Mouse (Mus musculus) central nervous system, embryonic 11.5 days (tissue): ENCODE data around the gene Gm20824. TPM values are rescaled to one million over a fixed set of nuclear protein-coding genes. Genes with fewer than 3 reads are reported as not detected.

Experiments
- polyA plus RNA-seq: library from polyadenylated mRNA; depleted of rRNA; stranded (reverse); fragments of >200 nt; gene quantifications from 2 replicates; pipeline ENCODE4 v1.2.3, GENCODE M21; 2012; rRNA removed

The Gm20824 gene
- not detected in 2 replicates for polyA plus RNA-seq

GRCm38 (mm10) chrY:8257607-8258006 lies at the start of gene Gm20824:
Gm20824 (plus strand) TSS chrY:8257907.

Other genes starting within 250 kb of the Gm20824 start
- not detected in 2 replicates for gene Gm20825, start 186.4 kb upstream of the Gm20824 start, polyA plus RNA-seq